Comparison of ENCODE assay signal across 10 mouse cellular contexts in genomic region chr4:30500067-30500670, GRCm38 (mm10).
A peak's percentile ranks its signal among the peaks of the same experiment; 100 is the strongest.
DNase-seq lines count a peak whose midpoint lies in the region; ATAC-seq and TF ChIP-seq lines count a peak whose summit lies in the region.
"Had no signal": no experiment of that assay in that cellular context is flagged by ENCODE, and none has a peak within 500 bp of the region (broad histone marks: within the 10 kb centered on the region; RNA-seq: fewer than 3 reads in every experiment).

No protein-coding gene starts in this region.

- no peaks in the 10 kb centered on the region for H3K9me3 ChIP-seq in kidney, embryonic 14.5 days (ENCODE audit: control insufficient read depth, low read length)
- no peaks in the 10 kb centered on the region for H3K9me3 ChIP-seq in hindbrain, embryonic 10.5 days
- no peaks in the 10 kb centered on the region for H3K9me3 ChIP-seq in intestine, embryonic 15.5 days
- H3K9me3 ChIP-seq: stomach, embryonic 15.5 days had no signal

- no peak overlapping the region for H3K4me3 ChIP-seq in kidney, embryonic 14.5 days (ENCODE audit: low read length)
- no peak overlapping the region for H3K4me3 ChIP-seq in hindbrain, embryonic 10.5 days
- H3K4me3 ChIP-seq in intestine, embryonic 15.5 days (replicated peaks): no peak overlapping the region
- H3K4me3 ChIP-seq: stomach, embryonic 15.5 days had no signal

- H3K9ac ChIP-seq in kidney, embryonic 14.5 days (ENCODE audit: low read depth, low read length): no peak overlapping the region
- no peak overlapping the region for H3K9ac ChIP-seq in intestine, embryonic 15.5 days
- H3K9ac ChIP-seq: stomach, embryonic 15.5 days had no signal

- H3K4me1 ChIP-seq in kidney, embryonic 14.5 days (ENCODE audit: control insufficient read depth, insufficient read depth, low read length): no peaks in the 10 kb centered on the region
- H3K4me1 ChIP-seq in hindbrain, embryonic 10.5 days (replicated peaks): peaks cover 19% of the 10 kb centered on the region
- H3K4me1 ChIP-seq in intestine, embryonic 15.5 days (replicated peaks): no peaks in the 10 kb centered on the region
- H3K4me1 ChIP-seq: stomach, embryonic 15.5 days had no signal

- no peak for TF ChIP-seq POLR2A in brain, embryonic 14.5 days (IDR thresholded peaks at IDR 0.05; ENCODE audit: borderline replicate concordance, extremely low read depth, insufficient read depth, insufficient read length, poor library complexity, severe bottlenecking)

- H3K4me2 ChIP-seq in kidney, embryonic 14.5 days (replicated peaks; ENCODE audit: low read depth, low read length): no peak overlapping the region
- H3K4me2 ChIP-seq in intestine, embryonic 15.5 days (replicated peaks): no peak overlapping the region
- H3K4me2 ChIP-seq: stomach, embryonic 15.5 days had no signal

- H3K27ac ChIP-seq in kidney, embryonic 14.5 days (ENCODE audit: low read depth, low read length): no peak overlapping the region
- H3K27ac ChIP-seq in hindbrain, embryonic 10.5 days: no peak overlapping the region
- no peak overlapping the region for H3K27ac ChIP-seq in intestine, embryonic 15.5 days
- H3K27ac ChIP-seq: stomach, embryonic 15.5 days had no signal

- no peak for TF ChIP-seq CTCF in brain, embryonic 14.5 days (IDR thresholded peaks at IDR 0.05; ENCODE audit: borderline replicate concordance, extremely low read depth, insufficient read depth, insufficient read length)

- WGBS in kidney, embryonic 14.5 days: 77% methylated on average over 1 of the region's 1 CpGs
- 17% methylated on average over 1 of the region's 1 CpGs for WGBS in hindbrain, embryonic 10.5 days
- 83% methylated on average over 1 of the region's 1 CpGs for WGBS in intestine, embryonic 15.5 days

- ATAC-seq in kidney, embryonic 14.5 days (ENCODE audit: low FRiP score, low TSS enrichment): no peak
- ATAC-seq in intestine, embryonic 15.5 days: no peak

- H3K36me3 ChIP-seq in kidney, embryonic 14.5 days (ENCODE audit: control insufficient read depth, insufficient read depth, low read length): no peaks in the 10 kb centered on the region
- no peaks in the 10 kb centered on the region for H3K36me3 ChIP-seq in hindbrain, embryonic 10.5 days
- no peaks in the 10 kb centered on the region for H3K36me3 ChIP-seq in intestine, embryonic 15.5 days
- H3K36me3 ChIP-seq: stomach, embryonic 15.5 days had no signal

- DNase-seq in kidney, adult 18-20 months: peak; percentile 2
- peak; percentile 37 for DNase-seq in brain, embryonic 14.5 days (ENCODE audit: low read depth)
- DNase-seq in hindbrain, embryonic 10.5 days (ENCODE audit: low spot score): peak; percentile 42
- peak; percentile 36 to 68 for DNase-seq in kidney, postnatal 36 days
- DNase-seq in layer of hippocampus, postnatal 14 days (ENCODE audit: low spot score in 2 of 2): no peak
- DNase-seq in spleen, postnatal 36 days (ENCODE audit: low spot score in 2 of 2): no peak
- DNase-seq: gastrocnemius, postnatal 14 days had no signal

- H3K27me3 ChIP-seq in kidney, embryonic 14.5 days (ENCODE audit: control insufficient read depth, insufficient read depth, low read length): no peaks in the 10 kb centered on the region
- no peaks in the 10 kb centered on the region for H3K27me3 ChIP-seq in hindbrain, embryonic 10.5 days (ENCODE audit: insufficient read depth, poor library complexity, severe bottlenecking)
- no peaks in the 10 kb centered on the region for H3K27me3 ChIP-seq in intestine, embryonic 15.5 days (replicated peaks)
- H3K27me3 ChIP-seq: stomach, embryonic 15.5 days had no signal

Comparison
In these comparisons a context has a peak if more than half of its experiments do, and no peak if none do; other contexts are left out.
1. DNase-seq: peak in kidney, adult 18-20 months (single experiment), brain, embryonic 14.5 days (single experiment), hindbrain, embryonic 10.5 days (single experiment) and kidney, postnatal 36 days (2 of 2); none in layer of hippocampus, postnatal 14 days (0 of 2) and spleen, postnatal 36 days (0 of 2).